Mouse (Mus musculus): ENCODE results near the gene Slc12a5.

The Slc12a5 gene

DNA sequence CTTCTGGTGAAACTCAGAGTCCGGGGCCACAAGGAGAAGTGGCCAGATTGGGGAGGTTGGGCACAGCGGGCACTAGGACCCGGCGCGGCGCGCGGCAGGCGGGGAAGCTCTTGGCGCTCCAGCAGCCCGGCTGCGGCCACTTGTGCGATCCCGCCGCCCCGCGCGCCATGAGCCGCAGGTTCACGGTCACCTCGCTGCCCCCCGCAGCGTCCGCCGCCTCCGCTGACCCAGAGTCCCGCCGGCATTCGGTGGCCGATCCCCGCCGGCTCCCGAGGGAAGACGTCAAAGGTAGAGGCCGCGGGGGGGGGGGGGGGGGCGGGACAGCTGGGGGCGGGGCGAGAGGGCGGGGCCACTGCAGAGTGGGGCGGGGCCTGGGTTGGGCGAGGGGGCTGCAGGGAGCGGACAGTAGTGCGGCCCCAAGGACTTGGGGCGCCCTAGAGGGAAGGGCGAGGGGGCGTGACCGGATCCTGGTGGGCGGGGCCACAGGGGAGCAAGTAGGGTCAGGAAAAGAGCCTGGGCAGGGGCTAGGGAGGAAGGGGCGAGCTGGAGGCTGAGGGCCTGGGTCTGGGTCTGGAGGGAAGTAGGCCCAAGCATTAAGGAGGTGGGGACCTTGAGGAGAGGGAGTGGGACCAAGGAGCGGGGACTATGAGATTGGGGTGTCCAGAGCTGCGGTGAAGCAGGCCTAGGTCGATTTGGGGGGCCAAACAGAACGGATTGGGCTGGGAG is at the start of gene Slc12a5:
Slc12a5 (plus strand) TSS at position 87 of the 726 bp plus-strand sequence.
- DNase-seq (ENCODE audit: low spot score) = peak; percentile 84

DNA sequence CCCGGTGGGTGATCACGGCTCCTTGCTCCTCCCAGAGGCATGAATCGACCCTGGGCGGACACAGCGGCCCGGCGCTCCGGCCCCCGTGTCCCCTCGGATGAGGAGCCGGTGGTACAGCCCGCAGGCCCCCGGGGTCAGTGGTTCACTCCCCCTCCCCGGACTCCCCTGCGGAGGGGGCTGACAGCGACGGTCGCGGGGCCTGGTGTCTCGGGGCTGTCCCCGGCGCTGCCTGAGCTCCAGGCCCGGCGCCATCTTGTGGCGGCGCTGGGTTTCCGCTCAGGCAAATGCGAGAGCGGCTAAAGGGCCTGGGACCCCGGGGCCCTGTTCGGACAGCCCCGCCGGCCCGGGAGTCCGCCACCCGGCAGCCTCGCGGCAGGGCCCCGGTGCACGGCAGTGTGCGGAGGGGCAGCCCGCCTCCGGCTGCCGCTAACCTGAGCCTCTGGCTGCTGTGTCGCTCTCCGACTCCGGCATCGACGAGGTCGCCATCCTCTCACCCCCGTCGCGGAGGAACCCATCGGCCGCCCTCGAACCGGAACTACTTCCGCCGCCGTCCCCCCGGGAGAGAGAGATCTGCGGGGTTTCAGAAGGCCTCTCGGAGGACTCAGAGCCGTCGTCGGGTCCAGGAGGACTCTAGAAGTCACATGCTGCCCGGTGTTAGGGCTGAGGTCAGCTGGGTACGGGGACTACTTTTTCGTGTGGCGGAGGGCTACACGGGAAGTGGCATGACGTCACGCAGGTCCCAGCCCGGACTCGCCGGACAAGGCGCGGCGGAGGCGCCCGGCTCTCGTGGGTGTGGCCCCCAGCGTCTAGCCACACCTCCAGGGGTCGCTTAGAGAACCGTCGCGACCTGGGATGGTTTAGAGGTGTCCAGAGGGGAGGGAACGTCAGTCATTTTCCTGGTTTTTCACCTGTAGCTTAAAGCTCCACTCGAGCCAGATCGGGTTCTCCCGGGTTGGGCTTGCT is 49.2 kb upstream of the Slc12a5 start, which contains the start of gene Zfp335:
Zfp335 (minus strand) TSS at position 672 of the 963 bp plus-strand sequence.
- DNase-seq (ENCODE audit: low spot score) = peak; percentile 97

DNA sequence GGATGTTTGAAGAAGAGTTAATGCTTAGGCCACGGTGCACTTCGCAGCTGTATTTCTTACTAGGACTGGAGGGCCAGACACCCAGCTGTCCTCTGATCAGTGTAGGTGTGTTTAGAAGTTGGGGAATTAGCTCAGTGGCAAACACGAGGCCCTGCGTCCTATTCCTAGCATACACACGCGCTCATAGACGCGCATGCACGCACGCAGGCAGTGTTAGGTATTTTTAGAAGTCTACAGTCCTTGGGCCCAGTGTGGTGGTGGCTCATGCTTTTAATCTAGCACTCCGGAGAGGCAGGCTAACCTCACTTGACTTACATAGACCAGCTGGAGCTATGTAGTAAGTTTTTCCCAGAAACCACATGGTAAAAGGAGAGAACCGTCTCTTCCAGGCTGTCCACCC is 48.5 kb upstream of the Slc12a5 start:
- DNase-seq (ENCODE audit: low spot score) = no peak

DNA sequence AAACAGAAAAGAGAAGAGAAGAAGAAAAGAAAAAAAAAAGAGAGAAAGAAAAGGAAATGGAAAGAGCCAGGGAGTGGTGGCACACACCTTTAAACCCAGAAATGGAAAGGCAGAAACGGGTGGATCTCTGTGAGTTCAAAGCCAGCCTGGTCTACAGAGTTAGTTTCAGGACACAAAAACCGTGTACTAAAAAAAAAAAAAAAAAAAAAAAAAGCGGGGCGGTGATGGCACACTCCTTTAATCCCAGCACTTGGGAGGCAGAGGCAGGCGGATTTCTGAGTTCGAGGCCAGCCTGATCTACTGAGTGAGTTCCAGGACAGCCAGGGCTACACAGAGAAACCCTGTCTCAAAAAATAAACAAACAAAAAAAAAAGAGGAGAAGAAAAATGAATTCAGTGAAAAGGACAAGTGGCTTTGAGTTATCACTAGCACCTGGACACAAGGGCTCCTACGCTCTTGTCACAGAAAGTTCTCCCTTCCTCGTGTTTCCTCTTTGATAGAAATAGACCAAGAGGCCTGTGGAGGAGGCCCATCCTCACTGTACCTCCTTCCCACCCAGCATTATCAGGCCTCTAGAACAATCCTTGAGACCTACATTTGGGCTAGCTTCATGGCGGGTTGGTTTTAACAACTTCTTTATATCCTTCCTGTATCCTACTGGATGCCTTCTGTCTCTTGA is 47.7 kb upstream of the Slc12a5 start:
- no peak for DNase-seq (ENCODE audit: low spot score)

DNA sequence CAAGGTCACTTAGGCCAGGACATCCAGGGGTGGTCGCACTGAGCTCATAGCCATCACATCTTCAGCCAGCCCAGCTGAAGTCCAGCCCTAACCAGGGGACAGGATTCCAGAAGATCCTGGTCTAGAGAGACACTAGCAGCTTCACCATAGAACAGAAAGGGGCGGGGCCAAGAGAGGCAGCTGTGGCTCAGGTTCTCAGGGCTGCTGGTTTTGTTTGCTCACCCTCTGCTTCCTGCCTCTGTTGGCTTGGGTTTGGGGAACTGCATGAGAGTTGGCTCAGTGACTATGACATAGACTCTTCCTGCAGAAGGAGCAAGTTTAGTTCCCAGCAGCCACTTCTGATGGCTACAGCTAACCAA is 47.2 kb upstream of the Slc12a5 start:
- DNase-seq (ENCODE audit: low spot score) = no peak

DNA sequence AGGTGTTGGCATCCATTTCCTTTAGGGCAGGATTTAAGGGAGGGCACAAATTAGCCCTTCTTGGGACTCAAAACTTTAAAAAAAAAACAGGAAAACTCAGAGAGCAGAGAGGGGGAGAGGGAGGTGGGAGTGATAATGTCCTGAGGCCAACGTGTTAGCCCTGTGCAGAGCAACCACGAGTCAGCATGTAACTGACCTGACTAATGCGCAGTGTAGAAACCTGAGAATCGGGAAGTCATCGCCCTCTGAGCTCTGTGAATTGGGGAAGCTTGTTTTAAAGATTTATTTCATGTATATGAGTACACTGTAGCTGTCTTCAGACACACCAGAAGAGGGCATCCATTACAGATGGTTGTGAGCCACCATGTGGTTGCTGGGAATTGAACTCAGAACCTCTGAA is 43.8 kb upstream of the Slc12a5 start:
- no peak for DNase-seq (ENCODE audit: low spot score)

DNA sequence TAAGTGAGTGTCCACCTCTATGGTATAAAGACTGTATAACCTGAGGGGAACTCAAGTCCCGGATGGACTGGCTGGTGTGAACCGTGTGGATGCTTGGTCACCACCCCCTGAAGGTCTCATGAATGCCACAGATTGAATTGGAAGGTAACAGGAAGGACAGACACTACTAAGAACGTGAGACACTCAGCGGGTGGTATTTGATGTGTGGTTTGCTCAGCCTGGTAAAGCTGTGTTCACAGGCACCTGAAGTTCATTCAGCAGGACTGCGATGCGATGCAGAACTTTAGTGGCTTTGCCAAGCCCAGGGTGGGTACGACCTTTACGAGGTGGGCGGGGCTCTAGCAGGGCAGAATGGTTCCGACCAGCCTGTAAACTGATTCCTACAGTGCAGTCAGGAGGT is 43.2 kb upstream of the Slc12a5 start:
- DNase-seq (ENCODE audit: low spot score) = no peak

DNA sequence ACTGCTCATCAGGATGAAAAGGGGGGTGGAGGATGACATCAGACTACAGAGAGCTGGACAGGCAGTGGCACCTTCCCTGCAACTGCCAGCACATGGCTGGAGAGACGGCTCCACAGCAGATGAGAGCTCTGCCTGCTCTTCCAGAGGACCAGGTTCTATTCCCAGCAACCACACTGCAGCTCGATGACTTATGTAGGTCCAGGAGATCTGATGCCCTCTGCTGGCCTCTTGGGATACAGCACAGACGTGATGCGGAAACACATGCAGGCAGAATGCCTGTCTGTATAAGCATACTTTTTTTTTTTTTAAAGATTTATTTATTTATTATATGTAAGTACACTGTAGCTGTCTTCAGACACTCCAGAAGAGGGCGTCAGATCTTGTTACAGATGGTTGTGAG is 42.3 kb upstream of the Slc12a5 start:
- DNase-seq (ENCODE audit: low spot score) = peak; percentile 61

DNA sequence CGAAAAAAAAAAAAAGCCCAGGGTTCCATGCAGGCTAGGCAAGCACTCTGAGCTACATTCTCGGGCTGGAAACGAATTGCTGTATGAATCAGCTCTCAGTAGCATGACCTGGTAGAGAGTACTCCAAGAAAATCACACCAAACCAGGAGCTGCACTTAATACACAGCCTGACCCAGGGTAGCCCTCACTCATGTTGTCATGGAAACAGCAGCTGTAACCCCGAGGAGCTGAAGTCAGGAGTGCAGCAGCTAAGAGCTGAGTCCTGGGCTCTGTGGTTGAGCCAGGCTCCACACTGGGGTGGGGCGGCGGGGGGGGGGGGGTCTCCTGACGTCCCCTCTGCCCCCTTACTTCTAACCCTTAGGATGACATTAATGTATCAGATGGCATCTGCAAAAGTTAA is 38.6 kb upstream of the Slc12a5 start:
- peak; percentile 53 for DNase-seq (ENCODE audit: low spot score)

DNA sequence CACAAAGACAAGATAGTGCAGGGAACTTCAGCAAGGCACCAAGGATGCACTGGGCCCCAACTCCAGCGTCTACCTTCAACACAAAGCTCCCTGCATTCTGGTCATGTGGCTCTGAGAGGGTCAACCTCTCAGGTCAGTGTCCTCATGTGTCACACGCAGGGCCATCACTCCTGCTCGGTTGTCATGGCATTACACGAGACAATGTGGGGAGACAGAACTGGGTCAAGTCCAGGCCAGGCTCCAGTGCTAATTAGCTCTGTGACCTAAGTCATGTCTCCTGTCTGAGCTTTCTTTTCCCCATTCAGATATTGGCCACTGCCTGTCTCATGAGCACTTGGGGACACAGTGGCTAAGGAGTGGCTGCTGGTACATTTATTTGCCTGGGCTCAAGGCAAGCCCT is 37.3 kb upstream of the Slc12a5 start:
- peak; percentile 71 for DNase-seq (ENCODE audit: low spot score)

DNA sequence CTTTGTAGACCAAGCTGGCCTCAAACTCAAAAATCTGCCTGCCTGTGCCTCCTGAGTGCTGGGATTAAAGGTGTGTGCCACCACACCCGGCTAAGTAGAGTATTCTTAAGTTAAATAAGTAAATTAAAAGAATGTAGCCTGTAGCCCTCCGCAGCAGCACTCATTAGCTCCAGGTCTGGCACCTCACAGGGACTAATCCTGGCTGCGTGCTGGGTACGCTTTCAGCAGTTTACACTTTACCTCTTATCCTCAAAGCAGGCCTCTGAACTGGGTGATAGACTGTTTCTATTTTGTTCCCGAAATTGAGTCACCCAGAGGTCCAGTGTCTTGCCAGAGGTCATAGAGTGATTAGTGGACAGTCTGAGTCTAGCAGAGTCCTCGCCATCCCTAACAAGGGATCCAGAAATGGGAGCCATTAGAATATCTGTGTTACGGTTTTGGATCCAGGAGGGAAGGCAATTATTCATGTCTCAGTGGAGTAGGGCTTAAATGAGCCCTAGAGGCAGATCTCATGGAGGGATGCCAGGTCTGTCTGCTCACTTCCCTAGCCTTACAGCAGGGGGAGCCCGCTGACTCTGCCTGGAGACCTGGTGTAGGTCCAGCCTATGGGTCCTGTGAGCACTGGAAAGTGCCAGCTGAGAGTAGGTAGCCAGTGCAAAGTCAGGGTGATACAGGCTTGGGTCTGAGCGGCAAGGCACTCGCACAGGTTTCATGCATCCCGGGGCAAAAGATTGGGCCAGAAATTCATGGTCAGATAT is 36.3 kb upstream of the Slc12a5 start:
- DNase-seq (ENCODE audit: low spot score) = peak; percentile 91

DNA sequence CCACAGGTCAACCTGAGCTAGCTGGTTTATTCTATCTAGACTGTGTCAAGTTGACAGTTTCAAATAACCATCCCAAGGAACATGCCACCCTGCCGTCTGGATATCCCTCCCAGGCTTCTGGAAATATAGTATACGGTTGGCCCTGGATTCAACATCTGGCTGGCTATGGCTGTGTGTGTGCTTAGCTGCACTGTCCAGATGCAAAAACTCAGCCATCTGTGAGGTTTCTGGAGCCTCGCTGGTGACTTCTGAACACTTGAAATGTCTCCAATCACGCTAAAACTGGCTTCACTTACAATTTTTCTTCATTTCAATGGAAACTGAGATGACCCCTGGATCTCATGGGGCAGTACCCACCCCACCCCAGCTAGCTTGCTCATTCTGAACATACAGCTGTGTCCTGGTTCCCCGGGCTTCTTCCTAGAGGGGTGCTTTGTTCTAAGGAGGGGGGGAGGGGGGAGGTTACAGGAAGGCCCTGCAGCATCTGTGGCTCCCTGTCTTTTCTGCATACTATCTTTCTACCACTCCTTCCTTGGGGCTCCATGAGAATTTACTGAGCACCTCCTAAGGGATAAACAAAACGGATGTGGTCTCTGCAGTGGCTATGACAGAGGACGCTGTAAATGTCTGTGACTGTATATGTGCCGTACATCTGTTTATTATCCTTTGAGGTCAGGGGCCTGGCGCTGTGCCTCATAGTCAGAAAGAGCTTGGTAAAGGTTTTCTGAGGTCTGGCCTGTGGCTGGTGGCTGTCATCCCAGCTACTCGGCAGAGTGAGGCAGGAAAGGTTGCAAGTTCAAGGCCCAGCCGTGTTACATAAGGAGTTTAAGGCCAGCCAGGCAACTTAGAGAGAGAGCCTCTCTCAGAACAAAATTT is 29.7 kb upstream of the Slc12a5 start:
- no peak for DNase-seq (ENCODE audit: low spot score)

DNA sequence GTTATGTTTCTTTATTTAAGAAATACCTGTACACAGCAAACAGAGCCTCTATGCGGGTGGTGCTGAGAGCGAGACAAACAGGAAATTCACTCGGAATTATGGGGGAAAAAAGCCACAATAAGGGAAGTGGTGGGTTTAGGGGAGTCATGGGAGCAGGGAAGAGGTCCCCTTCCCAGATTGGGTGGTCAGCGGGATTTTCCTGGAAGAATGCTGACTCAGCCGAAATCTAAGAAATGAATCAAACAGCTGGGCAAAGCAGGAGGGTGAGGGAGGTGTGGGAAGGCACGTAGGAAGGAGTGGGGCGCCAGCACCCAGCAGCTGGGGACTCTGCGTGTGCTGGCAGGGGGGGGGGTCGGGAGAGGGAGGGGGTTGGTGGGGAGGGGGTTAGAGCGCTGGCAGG is 27.1 kb upstream of the Slc12a5 start:
- no peak for DNase-seq (ENCODE audit: low spot score)

DNA sequence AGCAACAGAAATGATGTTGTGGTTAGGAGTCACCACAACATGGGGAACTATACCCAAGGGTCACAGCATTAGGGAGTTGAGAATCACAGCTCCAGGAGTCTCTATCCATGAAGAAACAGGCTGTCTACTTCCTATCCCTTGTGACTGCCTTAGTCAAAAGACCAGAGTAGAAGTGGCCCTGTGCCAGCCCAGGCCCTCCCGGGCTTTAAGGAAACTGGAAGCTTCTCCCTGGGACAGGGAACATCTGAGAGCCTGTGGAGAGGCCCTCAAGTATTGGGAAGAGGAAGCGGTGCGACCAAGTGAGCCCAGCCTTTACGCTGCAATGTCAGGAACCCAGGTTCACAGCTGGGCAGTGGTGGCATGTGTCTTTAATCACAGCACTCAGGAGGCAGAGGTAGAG is 24.6 kb upstream of the Slc12a5 start:
- no peak for DNase-seq (ENCODE audit: low spot score)

DNA sequence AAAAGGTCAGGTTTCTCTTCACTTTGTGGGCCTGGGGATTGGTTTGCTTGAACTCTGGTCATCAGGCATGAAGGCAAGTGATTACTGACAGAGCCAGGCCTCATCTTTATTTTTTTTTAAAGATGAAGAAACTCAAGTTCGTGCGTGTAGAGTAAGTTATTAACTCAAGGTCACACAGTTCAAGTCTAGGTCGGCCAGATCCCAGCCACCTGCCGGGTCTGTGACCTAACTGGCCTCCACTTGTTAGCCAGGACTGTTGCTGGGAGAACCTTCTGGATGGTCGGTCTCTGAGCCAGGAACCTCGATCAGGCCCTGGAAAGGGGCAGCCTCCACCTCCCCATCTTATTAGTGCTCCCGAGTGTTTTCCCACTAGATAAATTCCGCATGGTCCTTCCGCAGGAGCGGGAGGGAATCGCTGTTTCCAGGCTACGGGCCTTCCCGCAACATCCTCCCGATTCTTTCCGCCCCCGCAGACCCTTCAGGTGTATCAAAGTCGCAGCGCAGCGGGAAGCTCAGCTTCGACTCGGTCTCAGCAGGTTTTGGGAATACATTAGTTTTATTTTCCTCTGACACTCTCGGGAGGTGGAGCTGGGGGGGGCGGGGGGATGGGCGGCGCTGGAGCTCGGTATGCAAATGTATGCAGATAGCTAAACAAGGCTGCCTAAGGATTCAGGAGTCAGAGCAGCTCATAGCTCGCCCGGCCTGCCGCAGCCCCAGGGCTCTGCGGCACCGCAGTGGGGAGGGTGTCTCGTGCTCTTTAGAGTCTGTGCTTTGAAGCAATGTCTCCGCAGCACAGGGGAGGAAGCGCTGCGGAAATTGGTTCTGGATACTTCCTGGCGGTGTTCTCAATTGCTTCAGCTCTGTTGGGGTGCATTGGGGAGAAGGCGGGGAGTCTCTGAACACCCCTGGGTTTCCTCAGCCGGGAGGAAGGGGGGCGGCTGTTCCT is 22.2 kb upstream of the Slc12a5 start:
- no peak for DNase-seq (ENCODE audit: low spot score)

DNA sequence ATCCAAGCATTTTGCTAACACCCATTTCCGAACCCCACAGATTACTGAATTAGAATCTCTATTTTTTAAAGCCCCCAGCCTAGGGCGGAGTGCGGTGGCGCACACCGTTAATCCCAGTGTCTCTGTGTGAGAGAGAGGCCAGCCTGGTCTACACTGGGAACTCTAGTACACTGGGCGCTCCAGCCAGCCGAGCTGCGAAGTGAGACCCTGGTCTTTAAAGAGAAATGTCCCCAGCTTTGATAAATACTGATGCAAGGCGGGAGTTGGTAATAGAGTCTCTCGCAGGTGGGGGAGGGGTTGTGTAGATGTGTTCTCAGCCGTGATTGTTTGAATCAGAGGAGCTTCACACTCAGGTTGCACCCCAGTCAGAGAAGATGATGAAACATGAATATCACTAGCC is 21.5 kb upstream of the Slc12a5 start:
- DNase-seq (ENCODE audit: low spot score) = no peak

DNA sequence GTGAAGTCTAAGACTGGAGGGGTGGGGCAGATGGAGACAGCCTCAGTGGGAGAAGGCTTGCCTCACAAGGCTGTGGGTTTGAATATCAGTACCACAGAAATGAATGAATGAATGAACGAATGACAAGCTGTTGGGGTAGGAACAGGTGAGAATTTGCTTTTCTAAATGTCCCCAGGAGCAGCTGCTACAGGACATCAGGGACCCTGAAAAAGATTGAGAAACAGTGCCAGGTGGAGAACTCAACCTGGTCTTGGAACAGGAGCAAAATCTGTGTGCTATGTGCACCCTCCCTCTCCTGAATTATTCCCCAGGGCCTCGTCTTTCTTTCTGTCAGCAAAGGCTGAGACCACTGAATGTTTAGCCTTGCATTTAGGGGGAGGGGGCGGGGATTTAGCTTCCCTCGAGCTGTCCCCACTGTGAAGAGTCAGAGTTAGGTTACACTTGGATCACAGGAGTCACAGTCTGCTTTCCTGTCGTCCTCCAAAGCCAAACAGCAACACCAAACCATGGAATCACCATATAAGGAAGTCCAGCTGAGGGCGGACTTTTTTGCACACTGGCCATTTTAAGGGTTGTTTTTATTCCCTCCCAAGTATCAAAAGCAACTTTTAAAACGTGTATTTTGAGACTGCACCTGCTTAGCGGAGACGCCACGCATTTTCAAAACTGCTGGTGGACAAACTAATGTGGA is 20.3 kb upstream of the Slc12a5 start, which contains the start of gene Mmp9:
Mmp9 (plus strand) TSS at position 641 of the 691 bp plus-strand sequence.
- DNase-seq (ENCODE audit: low spot score) = no peak

DNA sequence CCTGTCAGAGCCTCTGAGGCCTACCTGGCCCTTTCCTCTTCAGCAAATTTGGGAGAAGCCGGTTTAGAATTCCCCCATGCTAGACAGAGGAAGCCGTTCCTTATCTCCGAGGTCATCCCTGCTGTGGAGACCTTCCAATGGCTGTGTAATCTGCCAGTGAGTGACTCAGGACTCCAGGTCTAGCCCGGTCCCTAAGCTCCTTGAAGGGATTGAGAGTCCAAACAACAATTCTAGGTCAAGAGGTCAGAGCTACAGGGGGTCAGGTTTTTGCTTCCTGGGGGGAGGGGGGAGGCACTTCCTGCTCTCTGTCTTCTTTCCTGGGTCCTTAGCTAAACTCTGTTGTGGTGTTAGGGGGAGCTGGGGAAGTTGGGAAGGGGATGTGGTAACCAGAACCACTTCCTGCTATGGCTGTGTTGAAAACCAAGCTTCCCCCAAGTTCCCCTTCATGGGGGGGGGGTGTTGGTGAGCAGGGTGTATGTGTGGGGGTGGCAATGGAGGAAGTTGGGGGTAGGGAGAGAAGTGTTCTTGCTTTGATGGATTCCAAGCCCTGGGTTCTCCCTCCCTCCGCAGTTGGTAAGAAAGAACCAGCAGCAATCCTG is 17.8 kb upstream of the Slc12a5 start:
- DNase-seq (ENCODE audit: low spot score) = no peak

DNA sequence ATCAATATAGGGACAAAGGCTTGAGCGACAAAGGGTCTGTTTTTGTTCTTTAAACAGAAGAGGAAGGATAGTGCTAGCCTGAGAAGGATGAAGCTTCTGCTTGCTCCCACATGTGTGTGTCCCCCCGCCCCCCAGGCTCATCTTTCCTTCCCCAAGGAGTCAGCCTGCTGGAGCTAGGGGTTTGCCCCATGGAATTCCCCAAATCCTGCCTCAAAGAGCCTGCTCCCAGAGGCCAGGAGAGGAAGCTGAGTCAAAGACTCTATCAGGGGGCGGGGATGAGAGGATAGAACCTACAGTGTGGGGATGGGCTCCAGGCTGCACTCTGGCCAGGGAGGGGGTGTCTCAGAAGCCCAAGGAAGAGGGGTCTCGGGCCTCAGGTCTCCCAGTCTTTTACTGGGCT is 13.1 kb upstream of the Slc12a5 start:
- no peak for DNase-seq (ENCODE audit: low spot score)

Data from retina, embryonic 14.5 days (tissue).